Mouse (Mus musculus): ENCODE results near the gene Ino80d. TPM values are rescaled to one million over a fixed set of nuclear protein-coding genes. Genes with fewer than 3 reads are reported as not detected.
"Not testable (repeated sequence)": the region's sequence is repeated elsewhere in the genome, so short reads cannot be mapped to it uniquely, and the experiment has no call there.

Ino80d gene
- total RNA-seq (2012; rRNA removed): 17.5 and 17.8 TPM in 2 replicates

- Histone ChIP-seq H3K27ac (ENCODE audit: insufficient read depth, low read depth, low read length, poor library complexity, severe bottlenecking) (peak within 1 kb of the TSS; percentile 99), H3K9ac (ENCODE audit: insufficient read depth, low read depth, low read length, poor library complexity, severe bottlenecking) (peak within 1 kb of the TSS; percentile 100), H3K36me3 (ENCODE audit: control insufficient read depth, insufficient read depth, low read length, poor library complexity, severe bottlenecking) (peaks cover 6% of the 10 kb centered on the region; the same call in 1 of the 2 replicates), H3K4me1 (ENCODE audit: control insufficient read depth in 2 of 2, insufficient read depth in 2 of 2, low read length in 2 of 2, poor library complexity in 1 of 2) (peaks cover 8 to 9% of the 10 kb centered on the region in 2 experiments), H3K9me3 (ENCODE audit: control insufficient read depth, insufficient read depth, low read depth, low read length) (no peaks in the 10 kb centered on the region), H3K4me3 (ENCODE audit: insufficient read depth in 1 of 2, low read depth in 1 of 2, low read length in 2 of 2, poor library complexity in 1 of 2, severe bottlenecking in 1 of 2) (peak within 1 kb of the TSS; percentile 85 to 100)
- in situ Hi-C loops (cut with MboI; ENCODE audit: low sequenced_read_pairs in 2 of 2, unreplicated experiment in 2 of 2): no loop called here
- TF ChIP-seq ZC3H11A (IDR thresholded peaks at IDR 0.05; ENCODE audit: borderline replicate concordance, low read depth, low read length): no peak
- peak; percentile 93 for TF ChIP-seq ZNF384 (IDR thresholded peaks at IDR 0.05; ENCODE audit: low read depth, low read length)
- no peak for TF ChIP-seq CHD2 (IDR thresholded peaks at IDR 0.05; ENCODE audit: low read depth, low read length)
- no peak for TF ChIP-seq MAFK (IDR thresholded peaks at IDR 0.05; ENCODE audit: insufficient read depth, low read depth, low read length)
- peak; percentile 65 for DNase-seq (ENCODE audit: low read depth, low spot score)
Measured at GRCm38 (mm10) chr1:63114136-63114781, at the start of gene Ino80d. Gene Ino80d (minus strand): TSS chr1:63114667.

GRCm38 (mm10) chr1:63140231-63140630 is 25.8 kb upstream of the Ino80d start:
- H3K27ac ChIP-seq (ENCODE audit: insufficient read depth, low read depth, low read length, poor library complexity, severe bottlenecking): peak overlapping the region; percentile 90
- TF ChIP-seq ZNF384 (IDR thresholded peaks at IDR 0.05; ENCODE audit: low read depth, low read length) (peak; percentile 89), ZC3H11A (IDR thresholded peaks at IDR 0.05; ENCODE audit: borderline replicate concordance, low read depth, low read length) (no peak)
- peaks cover 9 to 12% of the 10 kb centered on the region in 2 experiments for H3K4me1 ChIP-seq (ENCODE audit: control insufficient read depth in 2 of 2, insufficient read depth in 2 of 2, low read length in 2 of 2, poor library complexity in 1 of 2)
- H3K9ac ChIP-seq (ENCODE audit: insufficient read depth, low read depth, low read length, poor library complexity, severe bottlenecking): peak overlapping the region; percentile 82
- no peaks in the 10 kb centered on the region for H3K9me3 ChIP-seq (ENCODE audit: control insufficient read depth, insufficient read depth, low read depth, low read length)
- in situ Hi-C loops (cut with MboI; ENCODE audit: low sequenced_read_pairs in 2 of 2, unreplicated experiment in 2 of 2): no loop called here
- DNase-seq (ENCODE audit: low read depth, low spot score): no peak
- H3K36me3 ChIP-seq (ENCODE audit: control insufficient read depth, insufficient read depth, low read length, poor library complexity, severe bottlenecking): peaks cover 3% of the 10 kb centered on the region
- H3K4me3 ChIP-seq (ENCODE audit: insufficient read depth in 1 of 2, low read depth in 1 of 2, low read length in 2 of 2, poor library complexity in 1 of 2, severe bottlenecking in 1 of 2): peak overlapping the region; percentile 14 to 55

- H3K9ac ChIP-seq (ENCODE audit: insufficient read depth, low read depth, low read length, poor library complexity, severe bottlenecking): peak overlapping the region; percentile 48; the same call in 1 of the 2 replicates
- in situ Hi-C loops (cut with MboI; ENCODE audit: low sequenced_read_pairs in 2 of 2, unreplicated experiment in 2 of 2): not testable (repeated sequence)
Measured at GRCm38 (mm10) chr1:63138586-63138985, 24.1 kb upstream of the Ino80d start.

GRCm38 (mm10) chr1:63137971-63138370 is 23.5 kb upstream of the Ino80d start:
- Histone ChIP-seq H3K4me3 (ENCODE audit: insufficient read depth in 1 of 2, low read depth in 1 of 2, low read length in 2 of 2, poor library complexity in 1 of 2, severe bottlenecking in 1 of 2) (no peak overlapping the region), H3K27ac (ENCODE audit: insufficient read depth, low read depth, low read length, poor library complexity, severe bottlenecking) (peak overlapping the region; percentile 90; the same call in 1 of the 2 replicates), H3K9me3 (ENCODE audit: control insufficient read depth, insufficient read depth, low read depth, low read length) (no peaks in the 10 kb centered on the region), H3K9ac (ENCODE audit: insufficient read depth, low read depth, low read length, poor library complexity, severe bottlenecking) (no peak overlapping the region), H3K4me1 (ENCODE audit: control insufficient read depth in 2 of 2, insufficient read depth in 2 of 2, low read length in 2 of 2, poor library complexity in 1 of 2) (peaks cover 11 to 12% of the 10 kb centered on the region in 2 experiments), H3K36me3 (ENCODE audit: control insufficient read depth, insufficient read depth, low read length, poor library complexity, severe bottlenecking) (peaks cover 1% of the 10 kb centered on the region; the same call in 1 of the 2 replicates)
- no peak for DNase-seq (ENCODE audit: low read depth, low spot score)
- in situ Hi-C loops (cut with MboI; ENCODE audit: low sequenced_read_pairs in 2 of 2, unreplicated experiment in 2 of 2): no loop called here
- peak; percentile 49; the same call in 1 of the 2 replicates for TF ChIP-seq CHD2 (IDR thresholded peaks at IDR 0.05; ENCODE audit: low read depth, low read length)
- no peak for TF ChIP-seq MAFK (IDR thresholded peaks at IDR 0.05; ENCODE audit: insufficient read depth, low read depth, low read length)
- TF ChIP-seq ZC3H11A (IDR thresholded peaks at IDR 0.05; ENCODE audit: borderline replicate concordance, low read depth, low read length): no peak

More at GRCm38 (mm10) chr1:63138586-63138985, 24.1 kb upstream of the Ino80d start:
- peak; percentile 96 for DNase-seq (ENCODE audit: low read depth, low spot score)
- H3K4me3 ChIP-seq (ENCODE audit: insufficient read depth in 1 of 2, low read depth in 1 of 2, low read length in 2 of 2, poor library complexity in 1 of 2, severe bottlenecking in 1 of 2): 0 out of 4 replicates have a peak overlapping the region, but pooled peaks of 1 of the 2 experiments have one; percentile 55
- H3K4me1 ChIP-seq (ENCODE audit: control insufficient read depth in 2 of 2, insufficient read depth in 2 of 2, low read length in 2 of 2, poor library complexity in 1 of 2): peaks cover 11 to 12% of the 10 kb centered on the region in 2 experiments
- TF ChIP-seq CHD2 (IDR thresholded peaks at IDR 0.05; ENCODE audit: low read depth, low read length): peak; percentile 87
- not testable (repeated sequence) for H3K36me3 ChIP-seq (ENCODE audit: control insufficient read depth, insufficient read depth, low read length, poor library complexity, severe bottlenecking); H3K9me3 ChIP-seq (ENCODE audit: control insufficient read depth, insufficient read depth, low read depth, low read length)
- peak overlapping the region; percentile 90 for H3K27ac ChIP-seq (ENCODE audit: insufficient read depth, low read depth, low read length, poor library complexity, severe bottlenecking)

- H3K9me3 ChIP-seq (ENCODE audit: control insufficient read depth, insufficient read depth, low read depth, low read length): no peaks in the 10 kb centered on the region
- in situ Hi-C loops (cut with MboI; ENCODE audit: low sequenced_read_pairs in 2 of 2, unreplicated experiment in 2 of 2): no loop called here
- TF ChIP-seq MAFK (IDR thresholded peaks at IDR 0.05; ENCODE audit: insufficient read depth, low read depth, low read length) (0 out of 2 replicates have a peak, but pooled peaks have one; percentile 40), ZNF384 (IDR thresholded peaks at IDR 0.05; ENCODE audit: low read depth, low read length) (no peak)
Measured at GRCm38 (mm10) chr1:63134530-63134929, 20.1 kb upstream of the Ino80d start.

More at GRCm38 (mm10) chr1:63134530-63134929, 20.1 kb upstream of the Ino80d start:
- no peak for DNase-seq (ENCODE audit: low read depth, low spot score)
- no peak overlapping the region for H3K4me3 ChIP-seq (ENCODE audit: insufficient read depth in 1 of 2, low read depth in 1 of 2, low read length in 2 of 2, poor library complexity in 1 of 2, severe bottlenecking in 1 of 2)
- no peaks in the 10 kb centered on the region for H3K36me3 ChIP-seq (ENCODE audit: control insufficient read depth, insufficient read depth, low read length, poor library complexity, severe bottlenecking)
- no peak overlapping the region for H3K9ac ChIP-seq (ENCODE audit: insufficient read depth, low read depth, low read length, poor library complexity, severe bottlenecking)
- peaks cover 12 to 16% of the 10 kb centered on the region in 2 experiments for H3K4me1 ChIP-seq (ENCODE audit: control insufficient read depth in 2 of 2, insufficient read depth in 2 of 2, low read length in 2 of 2, poor library complexity in 1 of 2)
- no peak overlapping the region; the same call in 1 of the 2 replicates for H3K27ac ChIP-seq (ENCODE audit: insufficient read depth, low read depth, low read length, poor library complexity, severe bottlenecking)
